Mouse (Mus musculus) adrenal gland, adult 18-20 months (tissue): ENCODE data around the gene Slc25a10. TPM values are rescaled to one million over a fixed set of nuclear protein-coding genes. Genes with fewer than 3 reads are reported as not detected.

ENCODE experiments used
- DNase-seq, 2 experiments: peaks; one replicate each; pipeline ENCODE4 v3.0.0; 2021 to 2022; ENCODE audit warnings: low spot score in 2 of 2
- long read RNA-seq, 2 experiments: library from polyadenylated mRNA; stranded (forward); transcript quantifications; one replicate each; pipeline ENCODE4 v2.0.0; 2021
- total RNA-seq, 2 experiments: library from RNA; stranded (reverse); gene quantifications; 1 replicate in 1 of 2; 2 replicates in 1 of 2; pipeline ENCODE4 v1.2.3; 2021

Slc25a10 gene
- total RNA-seq: 100 to 1,000 TPM in 1 of 2 experiments, 10 to 100 TPM in 1; 97.2 to 106 TPM
- long read RNA-seq, experiment 1, transcript Slc25a10-201 (11 exons, 2,023 nt): major isoform, 77 of 85 reads
- long read RNA-seq, experiment 1, partial matches to known transcripts: 1 of 85 reads
- long read RNA-seq, experiment 1, other reads (novel, unspliced or antisense): 4 of 85 reads
- long read RNA-seq, experiment 2, transcript Slc25a10-206 (2 exons, 459 nt): minor isoform, 6 of 167 reads
- long read RNA-seq, experiment 2, transcript Slc25a10-201 (11 exons, 2,023 nt): major isoform, 120 of 167 reads
- long read RNA-seq, experiment 2, partial matches to known transcripts: 10 of 167 reads
- long read RNA-seq, experiment 2, other reads (novel, unspliced or antisense): 27 of 167 reads

GRCm38 (mm10) chr11:120491317-120492023 is at the start of gene Slc25a10:
Gene Slc25a10, plus strand, starts transcription at chr11:120491840.
- DNase-seq: peak; percentile 88 to 89

GRCm38 (mm10) chr11:120442344-120442743 is 49.3 kb upstream of the Slc25a10 start, which contains the start of gene Tspan10:
Gene Tspan10, plus strand, starts transcription at chr11:120442644.
- no peak for DNase-seq

DNA sequence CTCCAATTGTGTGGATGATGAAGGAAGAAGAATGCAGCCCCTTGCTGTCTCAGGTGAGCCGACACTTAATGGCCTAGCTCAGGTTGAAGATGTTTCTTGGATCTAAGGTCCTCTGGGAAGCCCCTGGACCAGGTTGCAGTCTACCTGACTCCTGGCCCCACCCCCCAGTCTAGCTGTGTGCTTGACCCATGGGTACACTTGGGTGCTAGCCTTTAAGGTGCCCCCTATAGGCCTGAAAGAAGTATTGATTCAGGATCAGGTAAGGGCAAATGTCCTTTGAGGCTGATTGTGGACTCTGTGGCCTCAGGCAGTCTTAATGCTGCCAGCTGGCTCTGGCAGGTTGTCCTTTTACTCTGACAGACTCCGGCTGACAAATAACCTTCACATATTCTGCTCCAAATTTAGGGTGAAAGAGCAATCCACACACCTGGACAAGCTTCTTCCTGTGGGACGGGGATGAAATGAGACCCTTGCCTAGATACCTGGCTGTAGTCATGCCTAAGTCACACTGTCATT is 48.8 kb upstream of the Slc25a10 start:
- DNase-seq: no peak

GRCm38 (mm10) chr11:120444106-120444505 is 47.5 kb upstream of the Slc25a10 start:
- no peak for DNase-seq

DNA sequence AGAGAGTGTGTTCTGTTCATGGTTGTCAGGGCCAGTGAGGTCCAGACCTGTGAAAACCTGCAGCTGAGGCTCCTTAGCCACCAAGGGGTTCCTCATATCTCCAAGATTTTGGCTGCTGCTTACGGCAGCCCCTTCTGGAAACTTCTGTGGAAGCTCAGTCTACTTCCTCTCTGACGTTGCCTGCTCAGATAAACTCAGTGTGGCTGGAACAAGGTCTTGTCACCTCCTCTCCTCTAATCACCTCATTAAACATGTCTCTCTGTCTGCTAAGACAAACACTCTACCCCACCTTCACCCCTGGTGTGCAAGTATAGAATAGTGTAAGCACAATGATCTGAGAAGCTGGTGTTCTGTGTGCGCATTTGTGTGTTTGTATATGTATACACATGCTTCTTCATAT is 46.2 kb upstream of the Slc25a10 start:
- DNase-seq: no peak

DNA sequence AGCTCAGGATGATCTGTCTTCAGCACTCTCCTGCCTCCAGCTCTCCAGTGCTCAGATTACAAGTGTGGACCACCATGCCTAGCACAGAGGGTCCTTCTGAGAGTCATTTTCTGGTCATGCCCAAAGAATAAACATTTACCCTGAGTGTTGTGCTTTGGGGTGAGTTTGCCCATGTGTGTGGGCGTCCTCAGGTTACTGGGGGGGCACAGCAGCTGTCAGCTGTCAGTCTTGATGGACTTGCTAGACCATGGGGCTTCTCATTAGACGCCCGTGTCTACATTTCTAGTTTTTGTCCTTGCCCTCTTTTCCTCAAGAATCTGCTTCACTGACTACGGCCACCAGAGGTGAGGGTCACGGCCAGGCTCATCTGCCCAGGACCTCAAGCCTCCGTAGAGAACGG is 44.5 kb upstream of the Slc25a10 start:
- no peak for DNase-seq

GRCm38 (mm10) chr11:120452246-120452645 is 39.4 kb upstream of the Slc25a10 start:
- DNase-seq: no peak

DNA sequence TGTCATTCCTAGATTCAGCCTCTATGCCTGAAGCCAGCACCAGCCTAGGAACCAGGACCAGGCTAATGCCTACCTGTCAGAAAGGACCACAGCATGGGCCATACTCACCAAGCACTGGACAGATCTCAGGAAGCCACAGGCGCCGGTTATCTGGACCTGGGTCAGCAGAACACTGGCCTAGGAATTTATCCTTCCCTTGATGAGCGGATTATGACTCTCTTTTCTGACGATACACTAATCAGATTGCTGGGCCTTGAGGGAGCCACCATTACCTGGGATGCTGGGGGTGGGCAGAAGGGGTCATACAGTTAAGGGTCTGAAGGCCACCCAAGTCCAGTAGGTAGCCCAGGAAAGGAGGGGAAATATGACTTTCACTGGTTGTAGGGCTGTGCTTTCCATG is 38.3 kb upstream of the Slc25a10 start, which contains the start of gene Pde6g:
Gene Pde6g, minus strand, starts transcription at position 195 of the 400 bp plus-strand sequence.
- DNase-seq: no peak

GRCm38 (mm10) chr11:120454965-120455364 is 36.7 kb upstream of the Slc25a10 start:
- DNase-seq: no peak

GRCm38 (mm10) chr11:120455413-120455812 is 36.2 kb upstream of the Slc25a10 start:
- no peak for DNase-seq

GRCm38 (mm10) chr11:120457370-120457769 is 34.3 kb upstream of the Slc25a10 start:
- DNase-seq: no peak

- DNase-seq: peak; percentile 62 to 74
Measured at GRCm38 (mm10) chr11:120457772-120458751, 33.6 kb upstream of the Slc25a10 start, which contains the start of the genes Oxld1 and Ccdc137. Gene Oxld1, minus strand, starts transcription at chr11:120458068. Gene Ccdc137, plus strand, starts transcription at chr11:120458115.

GRCm38 (mm10) chr11:120458847-120459597 is 32.6 kb upstream of the Slc25a10 start:
- no peak for DNase-seq

DNA sequence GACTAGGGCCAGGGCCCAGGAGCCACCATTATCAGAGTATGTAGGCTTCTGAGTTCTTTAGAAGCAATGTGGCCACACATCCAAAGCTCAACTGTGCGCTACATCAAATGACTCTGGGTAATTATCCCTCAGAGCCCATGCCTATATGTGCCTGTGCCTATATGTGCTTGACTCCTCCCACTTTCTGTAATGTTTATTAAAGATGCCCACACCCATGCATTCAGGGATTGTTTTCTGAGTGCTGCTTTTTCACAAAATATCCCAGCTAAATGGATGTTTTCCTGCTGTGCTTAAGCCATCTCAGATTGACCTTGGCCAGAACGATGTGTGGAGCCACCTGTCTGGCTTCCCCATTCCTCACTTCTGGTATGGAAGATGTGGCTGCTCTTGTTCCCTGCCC is 28.1 kb upstream of the Slc25a10 start:
- DNase-seq: no peak

DNA sequence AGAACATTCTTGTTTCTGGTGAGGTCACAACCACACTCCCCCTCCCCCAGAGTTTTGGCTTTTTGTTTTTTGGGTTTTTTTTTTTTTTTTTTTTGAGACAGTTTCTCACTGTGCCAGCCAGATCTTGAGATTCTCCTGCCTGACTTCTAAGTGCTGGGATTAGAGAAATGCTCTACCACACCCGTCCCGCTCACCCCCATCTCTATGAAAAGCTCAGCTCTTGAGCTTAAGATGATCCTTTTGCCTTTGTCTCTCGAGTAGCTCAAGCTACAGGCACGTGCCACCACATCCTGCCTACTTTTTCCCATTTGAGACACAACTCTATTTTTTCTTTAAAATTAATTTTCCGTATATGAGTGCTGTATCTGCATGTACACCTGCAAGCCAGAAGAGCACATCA is 27.3 kb upstream of the Slc25a10 start:
- no peak for DNase-seq

DNA sequence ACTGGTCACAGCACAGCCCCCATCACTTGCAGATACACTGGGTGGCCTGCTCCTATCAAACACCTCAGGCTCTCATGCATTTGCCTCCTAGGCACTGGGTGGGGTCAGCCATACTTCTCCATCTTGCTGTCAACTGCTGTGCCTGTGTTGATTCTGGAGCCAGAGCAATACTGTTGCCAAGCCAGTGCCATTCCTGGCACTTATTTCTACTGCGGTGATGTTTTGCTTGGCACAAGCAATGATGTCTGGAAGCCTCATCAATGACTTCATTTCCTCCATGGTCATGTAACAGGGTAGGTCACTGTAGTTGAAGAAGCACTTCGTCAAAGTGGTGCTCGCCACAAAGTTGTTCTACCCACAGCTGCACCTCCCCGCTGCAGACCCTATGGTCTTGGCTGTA is 26.1 kb upstream of the Slc25a10 start:
- DNase-seq: no peak

DNA sequence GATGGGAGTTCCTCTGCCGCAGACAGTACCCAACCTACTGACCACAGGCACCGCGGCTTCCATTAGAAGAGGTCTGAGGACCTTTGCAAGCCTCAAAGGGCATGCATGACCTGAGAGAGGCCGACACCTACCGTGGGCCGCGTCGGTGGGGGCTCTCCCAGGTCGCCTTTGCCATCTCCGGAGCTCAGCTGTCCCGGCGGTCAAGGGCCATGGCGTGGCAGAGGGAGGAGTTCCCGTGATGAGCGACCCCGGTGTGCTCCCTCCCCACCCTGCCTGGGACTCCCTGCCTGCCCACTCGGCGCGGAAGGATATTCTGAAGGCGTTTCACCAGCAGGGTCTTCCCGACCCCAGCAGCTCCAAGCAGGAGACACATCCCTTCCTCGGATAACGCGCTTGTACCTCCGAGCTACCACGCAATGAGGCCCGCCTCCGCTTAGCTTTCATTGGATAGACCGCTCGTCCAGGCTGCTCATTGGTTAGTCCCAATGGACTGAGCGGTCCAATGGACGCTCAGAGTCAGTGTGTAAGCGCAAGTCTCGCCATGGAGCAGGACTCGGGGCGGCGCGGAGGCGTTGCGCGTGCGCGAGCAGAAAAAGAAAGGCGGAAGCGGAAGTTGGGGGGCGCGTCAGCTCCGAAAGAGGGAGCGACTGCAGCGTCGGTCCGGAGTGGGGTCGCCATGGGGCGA is 24.4 kb upstream of the Slc25a10 start, which contains the start of gene Arl16:
Gene Arl16, minus strand, starts transcription at position 557 of the 685 bp plus-strand sequence.
- peak; percentile 89 to 91 for DNase-seq

GRCm38 (mm10) chr11:120467736-120468092 is 23.9 kb upstream of the Slc25a10 start:
- no peak for DNase-seq

GRCm38 (mm10) chr11:120472052-120472451 is 19.6 kb upstream of the Slc25a10 start:
- no peak for DNase-seq
